Mouse (Mus musculus) lung, postnatal 0 days (tissue): ENCODE results near the gene Vmn1r85. TPM values are rescaled to one million over a fixed set of nuclear protein-coding genes. Genes with fewer than 3 reads are reported as not detected.
A peak's percentile ranks its signal among the peaks of the same experiment; 100 is the strongest.
"Not testable (repeated sequence)": the region's sequence is repeated elsewhere in the genome, so short reads cannot be mapped to it uniquely, and the experiment has no call there.

ENCODE experiments used
- ATAC-seq: fragments of 200-750 bp; cut with Nextera tagmentation; 2 replicates; pipeline ENCODE4 v1.8.0; 2017; ENCODE audit warnings: moderate library complexity
- DNase-seq: peaks from one replicate; pipeline ENCODE4 v3.0.0-alpha.2; 2016; ENCODE audit warnings: low spot score
- H3K27ac ChIP-seq: fragments of 300-500 bp; sonication (generic); 2 replicates; pipeline ENCODE4 v1.5.1; 2014; ENCODE audit warnings: antibody characterized with exemption, mild to moderate bottlenecking, low read length, mixed read lengths
- H3K27me3 ChIP-seq: fragments of 300-500 bp; sonication (generic); replicated peaks from 2 replicates; pipeline ENCODE4 v1.6.1; 2014; ENCODE audit warnings: low read length, mixed read lengths; ENCODE audit not compliant: insufficient read depth
- H3K36me3 ChIP-seq: fragments of 300-500 bp; sonication (generic); 2 replicates; pipeline ENCODE4 v1.6.1; 2014; ENCODE audit warnings: low read length, mixed read lengths; ENCODE audit not compliant: insufficient read depth
- H3K4me1 ChIP-seq: fragments of 300-500 bp; sonication (generic); 2 replicates; pipeline ENCODE4 v1.6.1; 2014; ENCODE audit warnings: antibody characterized with exemption, low read depth, low read length, mixed read lengths; ENCODE audit not compliant: insufficient read depth
- H3K4me2 ChIP-seq: fragments of 300-500 bp; sonication (generic); replicated peaks from 2 replicates; pipeline ENCODE4 v1.6.1; 2014; ENCODE audit warnings: low read depth, mild to moderate bottlenecking, low read length, moderate library complexity, mixed read lengths
- H3K4me3 ChIP-seq: fragments of 300-500 bp; sonication (generic); 2 replicates; pipeline ENCODE4 v1.5.1; 2014; ENCODE audit warnings: low read depth, low read length
- H3K9ac ChIP-seq: fragments of 300-500 bp; sonication (generic); replicated peaks from 2 replicates; pipeline ENCODE4 v1.6.1; 2014; ENCODE audit warnings: low read depth, mild to moderate bottlenecking
- H3K9me3 ChIP-seq: fragments of 300-500 bp; sonication (generic); 2 replicates; pipeline ENCODE4 v1.6.1; 2016; ENCODE audit warnings: low read length, mixed read lengths
- CTCF ChIP-seq: IDR thresholded peaks from 2 replicates; pipeline ENCODE4 v1.5.1; 2016; ENCODE audit warnings: antibody characterized with exemption, mild to moderate bottlenecking
- EP300 ChIP-seq: IDR thresholded peaks from 2 replicates; pipeline ENCODE4 v1.6.1; 2016; ENCODE audit warnings: antibody characterized with exemption, mild to moderate bottlenecking, control low read depth
- WGBS: fragments of 180-500 bp; shearing (Covaris S2); extraction: QIAGEN DNeasy Blood & Tissue Kit; methylation state at CpG from one replicate; pipeline ENCODE4 v1.1.7; 2014; 5-methylcytosine and 5-hydroxymethylcytosine counted together
- polyA plus RNA-seq: library from polyadenylated mRNA; unstranded; fragments of >200 nt; fragmentation: Nextera tagmentation; extraction: Ambion mirVana; gene quantifications from 2 replicates; pipeline ENCODE4 v1.2.1, GENCODE M21; 2015

The Vmn1r85 gene
- not detected in 2 replicates for polyA plus RNA-seq

DNA sequence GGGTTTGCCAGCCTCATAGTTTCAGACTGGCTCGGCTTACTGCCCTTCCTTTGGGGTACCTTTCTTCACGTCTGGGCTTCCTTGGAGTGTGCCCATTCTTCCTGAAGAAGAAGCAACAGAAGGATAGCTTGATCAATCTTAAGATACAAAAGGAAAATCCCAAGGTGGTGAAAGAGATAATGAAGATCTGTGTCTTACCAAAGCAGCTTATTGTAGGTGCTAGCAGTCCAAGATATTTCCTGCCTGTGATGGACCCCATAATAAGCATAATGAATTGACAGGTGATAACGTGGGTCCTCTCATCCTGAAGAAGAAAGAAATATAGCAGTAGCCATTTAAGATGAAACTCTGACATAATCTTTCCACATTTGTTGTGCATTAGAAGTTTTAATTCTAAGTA lies at the start of gene Vmn1r85:
Gene Vmn1r85 (minus strand): TSS at position 101 of the 400 bp plus-strand sequence.
- no peak for ATAC-seq
- 41% methylated on average over 3 of the region's 3 CpGs for WGBS

DNA sequence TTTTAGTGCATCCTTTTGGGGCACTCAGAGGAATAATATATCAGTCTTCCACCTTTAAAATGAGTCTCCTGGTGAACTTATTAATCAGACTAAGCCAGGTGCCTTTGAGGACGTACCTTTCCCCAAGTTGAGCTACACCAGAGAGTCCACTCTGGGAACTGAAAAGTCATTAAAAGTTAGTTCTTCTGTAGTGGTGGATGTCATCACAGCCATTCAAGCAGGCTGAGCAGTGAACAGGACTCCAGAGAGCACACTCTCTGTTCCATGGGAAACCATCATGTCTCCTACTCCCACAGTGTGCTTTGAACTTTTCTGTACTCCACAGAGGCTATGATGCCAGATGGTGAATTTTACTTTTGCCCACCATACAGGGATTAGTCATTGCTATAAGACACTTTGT lies 45.1 kb upstream of the Vmn1r85 start, which contains the start of gene Vmn1r87:
Gene Vmn1r87 (minus strand): TSS at position 101 of the 400 bp plus-strand sequence.
- Histone ChIP-seq H3K4me1 (no peaks in the 10 kb centered on the region), H3K4me3 (no peak within 1 kb of the TSS), H3K9ac (no peak within 1 kb of the TSS), H3K4me2 (no peak within 1 kb of the TSS), H3K27me3 (no peaks in the 10 kb centered on the region), H3K36me3 (no peaks in the 10 kb centered on the region), H3K9me3 (no peaks in the 10 kb centered on the region), H3K27ac (no peak within 1 kb of the TSS)
- DNase-seq (no peak), ATAC-seq (no peak)
- WGBS = 73% methylated on average over 1 of the region's 1 CpGs
- TF ChIP-seq EP300 (no peak), CTCF (no peak)

More for the DNA sequence above, at the start of gene Vmn1r85:
- Histone ChIP-seq H3K4me3 (no peak within 1 kb of the TSS), H3K36me3 (no peaks in the 10 kb centered on the region), H3K4me2 (no peak within 1 kb of the TSS), H3K4me1 (no peaks in the 10 kb centered on the region), H3K27me3 (no peaks in the 10 kb centered on the region), H3K9ac (no peak within 1 kb of the TSS), H3K27ac (no peak within 1 kb of the TSS), H3K9me3 (no peaks in the 10 kb centered on the region)
- no peak for DNase-seq
- TF ChIP-seq CTCF (no peak), EP300 (no peak)

DNA sequence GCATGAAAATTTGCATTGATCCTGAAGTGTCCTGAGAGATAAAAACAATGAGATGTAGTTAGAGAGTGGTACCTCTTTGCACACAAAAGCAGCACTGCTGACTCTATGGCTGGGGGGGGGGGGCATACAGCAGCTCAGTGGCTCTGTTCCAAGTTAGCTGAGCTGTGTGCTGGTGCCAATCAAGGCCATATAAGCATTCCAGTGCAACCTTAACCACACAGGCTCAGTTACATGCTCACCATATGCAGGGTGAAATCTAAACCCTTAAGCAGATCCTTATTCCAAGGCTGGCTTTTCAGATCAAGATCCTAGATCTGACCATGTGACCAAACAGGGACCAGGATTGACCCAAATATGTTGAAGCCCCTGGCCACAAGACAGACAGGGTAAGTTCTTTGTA lies 42.4 kb upstream of the Vmn1r85 start:
- ATAC-seq = no peak
- Histone ChIP-seq H3K9ac (no peak overlapping the region), H3K36me3 (no peaks in the 10 kb centered on the region), H3K4me3 (no peak overlapping the region), H3K27me3 (no peaks in the 10 kb centered on the region), H3K4me2 (no peak overlapping the region), H3K4me1 (no peaks in the 10 kb centered on the region), H3K9me3 (no peaks in the 10 kb centered on the region), H3K27ac (no peak overlapping the region)
- DNase-seq = no peak
- TF ChIP-seq CTCF (no peak), EP300 (no peak)

DNA sequence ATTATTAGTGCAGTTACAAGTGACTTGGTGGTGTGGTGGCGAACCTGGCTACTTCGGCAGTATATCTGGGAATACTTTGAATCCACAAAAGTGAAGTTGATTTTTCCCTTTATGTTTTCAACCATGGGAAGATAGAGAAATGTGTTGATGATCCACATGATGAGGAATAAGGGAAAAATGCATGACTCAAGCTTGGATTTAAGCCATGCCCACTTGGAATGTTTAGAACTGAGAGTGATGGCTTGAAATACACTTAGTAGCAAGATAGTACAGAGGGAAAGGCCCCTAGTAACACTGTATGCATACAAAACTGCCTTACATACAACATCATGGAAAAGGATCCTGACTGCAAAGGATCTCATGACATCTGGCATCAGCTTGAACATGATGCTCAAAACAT lies 36.9 kb upstream of the Vmn1r85 start:
- Histone ChIP-seq H3K9ac (no peak overlapping the region), H3K27me3 (no peaks in the 10 kb centered on the region), H3K4me2 (no peak overlapping the region), H3K4me3 (no peak overlapping the region), H3K9me3 (no peaks in the 10 kb centered on the region), H3K36me3 (no peaks in the 10 kb centered on the region), H3K27ac (no peak overlapping the region), H3K4me1 (no peaks in the 10 kb centered on the region)
- no peak for ATAC-seq
- DNase-seq = no peak
- TF ChIP-seq EP300 (no peak), CTCF (no peak)
- WGBS = 84% methylated on average over 2 of the region's 2 CpGs

DNA sequence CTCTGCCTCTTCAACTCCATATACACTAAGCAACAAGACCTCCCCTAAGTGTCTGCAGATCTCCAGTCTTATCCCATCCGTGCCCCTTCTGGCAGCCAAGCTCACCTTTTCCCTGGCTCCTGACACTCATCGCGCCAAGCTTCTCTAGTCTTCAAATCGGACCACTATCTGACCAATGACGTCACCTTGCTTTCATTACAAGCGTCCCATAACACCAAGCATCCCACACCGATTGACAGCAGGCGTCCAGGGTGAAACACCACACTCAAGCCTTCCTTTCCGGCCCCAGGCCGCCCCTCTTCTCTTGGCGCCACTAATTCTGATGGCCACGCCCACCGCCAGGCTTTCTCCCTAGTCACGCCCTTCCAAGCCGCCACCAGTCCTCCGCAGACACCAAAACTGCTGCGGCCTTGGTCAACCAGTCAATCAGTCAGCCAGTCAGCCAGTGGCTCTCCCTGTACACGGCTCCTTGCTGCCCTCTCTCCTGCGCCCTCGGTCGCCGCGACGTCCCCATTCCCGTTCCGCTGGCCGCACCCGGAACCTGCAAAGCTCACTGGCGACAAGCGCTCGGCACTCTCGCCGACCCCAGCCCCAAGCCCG lies 28.7 kb upstream of the Vmn1r85 start:
- not testable (repeated sequence) for H3K27me3 ChIP-seq, DNase-seq, H3K27ac ChIP-seq, H3K4me1 ChIP-seq, H3K4me2 ChIP-seq, H3K9ac ChIP-seq, H3K36me3 ChIP-seq, H3K4me3 ChIP-seq, H3K9me3 ChIP-seq
- 2% methylated on average over 11 of the region's 34 CpGs for WGBS
- ATAC-seq = peak; percentile 37; the same call in 1 of the 2 replicates

DNA sequence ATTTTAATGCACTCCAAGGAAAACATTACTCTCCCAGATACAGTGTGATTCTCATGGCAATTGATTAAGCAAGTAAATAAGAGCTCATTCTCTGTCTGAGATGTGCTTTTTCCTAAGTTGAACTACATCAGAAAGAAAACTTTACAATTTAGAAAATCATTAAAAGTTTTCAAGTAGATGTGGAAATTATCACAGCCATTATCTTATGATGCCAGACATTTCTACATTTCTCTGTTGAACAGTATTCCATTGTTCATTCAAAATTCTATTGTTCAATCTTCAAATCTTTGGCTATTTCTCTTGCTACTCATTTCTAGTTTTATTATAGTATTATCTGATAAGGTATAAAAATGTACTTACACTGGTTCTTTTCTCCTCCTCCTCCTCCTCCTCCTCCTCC lies 24.8 kb upstream of the Vmn1r85 start, which contains the start of gene Vmn1r86:
Gene Vmn1r86 (minus strand): TSS at position 101 of the 400 bp plus-strand sequence.
- no peak within 1 kb of the TSS for H3K4me2 ChIP-seq
- H3K4me1 ChIP-seq = no peaks in the 10 kb centered on the region
- TF ChIP-seq EP300 (no peak), CTCF (no peak)
- no peaks in the 10 kb centered on the region for H3K36me3 ChIP-seq
- H3K9me3 ChIP-seq = no peaks in the 10 kb centered on the region
- no peak within 1 kb of the TSS for H3K4me3 ChIP-seq
- no peak within 1 kb of the TSS for H3K27ac ChIP-seq
- ATAC-seq (no peak), DNase-seq (no peak)
- no peak within 1 kb of the TSS for H3K9ac ChIP-seq
- H3K27me3 ChIP-seq = no peaks in the 10 kb centered on the region

DNA sequence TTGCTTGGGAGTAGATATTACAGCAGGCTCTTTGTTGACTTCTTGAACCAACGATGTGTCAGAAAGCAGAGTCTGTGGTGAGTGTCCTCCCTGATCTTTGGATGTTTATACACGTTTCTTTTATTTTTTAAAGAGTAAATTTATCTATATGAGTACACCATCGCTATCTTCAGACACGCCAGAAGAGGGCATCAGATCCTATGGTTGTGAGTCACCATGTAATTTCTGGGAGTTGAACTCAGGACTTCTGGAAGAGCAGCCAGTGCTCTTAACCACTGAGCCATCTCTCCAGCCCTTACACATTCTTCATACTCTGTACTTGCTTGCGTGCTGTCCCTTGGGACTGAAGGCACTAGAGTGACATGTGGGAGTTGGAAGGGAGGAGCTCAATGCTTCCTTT lies 22.7 kb downstream of the Vmn1r85 start:
- TF ChIP-seq CTCF (no peak), EP300 (no peak)
- H3K27me3 ChIP-seq = no peaks in the 10 kb centered on the region
- H3K27ac ChIP-seq = no peak overlapping the region
- no peak overlapping the region for H3K4me3 ChIP-seq
- no peak overlapping the region for H3K4me2 ChIP-seq
- WGBS = 53% methylated on average over 5 of the region's 5 CpGs
- no peak overlapping the region for H3K9ac ChIP-seq
- ATAC-seq (no peak), DNase-seq (no peak)
- no peaks in the 10 kb centered on the region for H3K9me3 ChIP-seq
- no peaks in the 10 kb centered on the region for H3K4me1 ChIP-seq
- no peaks in the 10 kb centered on the region for H3K36me3 ChIP-seq
